Mouse (Mus musculus) testis, postnatal 14 days (tissue): ENCODE data around the gene Slc30a5.
"Not testable (repeated sequence)": the region's sequence is repeated elsewhere in the genome, so short reads cannot be mapped to it uniquely, and the experiment has no call there.

Experiments used
- DNase-seq: peaks from one replicate; pipeline ENCODE4 v3.0.0; 2021; ENCODE audit warnings: low spot score

Slc30a5 gene

DNA sequence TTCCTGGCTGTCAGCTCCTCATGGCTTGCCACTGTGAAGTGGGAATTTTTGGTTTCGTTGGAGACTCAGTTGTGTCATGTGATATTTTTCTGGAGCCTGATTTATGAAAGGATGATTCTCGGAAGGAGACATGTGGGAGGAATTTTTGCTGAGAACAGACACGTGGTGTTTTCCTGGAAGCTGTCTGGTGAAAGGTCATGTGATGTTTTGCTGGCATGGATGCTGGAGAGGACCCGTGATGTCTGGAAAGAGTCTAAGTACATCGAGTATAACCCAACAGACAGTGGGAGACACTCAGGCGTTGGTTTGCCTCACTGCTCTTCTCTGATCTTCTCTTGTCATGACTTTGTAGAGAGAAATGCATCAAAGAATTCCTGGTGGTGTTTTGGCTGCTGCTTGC is 8.5 kb upstream of the Slc30a5 start:
- no peak for DNase-seq

DNA sequence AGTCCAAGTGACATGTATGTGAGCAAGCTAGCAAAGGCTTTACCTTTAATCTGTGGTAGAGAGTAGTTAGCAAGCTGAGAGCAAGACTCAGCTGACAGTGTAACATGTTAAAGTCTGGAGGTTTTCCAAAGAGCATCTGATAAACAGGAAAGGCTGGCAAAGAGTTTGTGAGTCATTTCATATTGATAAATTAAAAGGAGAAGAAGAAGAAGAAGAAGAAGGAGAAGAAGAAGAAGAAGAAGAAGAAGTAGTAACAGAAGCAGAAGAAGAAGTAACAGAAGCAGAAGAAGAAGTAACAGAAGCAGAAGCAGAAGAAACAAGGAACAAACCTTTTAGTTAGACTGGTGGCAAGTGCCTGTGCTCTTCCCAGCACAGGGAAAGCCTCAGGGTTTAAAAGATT is 1.6 kb upstream of the Slc30a5 start:
- no peak for DNase-seq

DNA sequence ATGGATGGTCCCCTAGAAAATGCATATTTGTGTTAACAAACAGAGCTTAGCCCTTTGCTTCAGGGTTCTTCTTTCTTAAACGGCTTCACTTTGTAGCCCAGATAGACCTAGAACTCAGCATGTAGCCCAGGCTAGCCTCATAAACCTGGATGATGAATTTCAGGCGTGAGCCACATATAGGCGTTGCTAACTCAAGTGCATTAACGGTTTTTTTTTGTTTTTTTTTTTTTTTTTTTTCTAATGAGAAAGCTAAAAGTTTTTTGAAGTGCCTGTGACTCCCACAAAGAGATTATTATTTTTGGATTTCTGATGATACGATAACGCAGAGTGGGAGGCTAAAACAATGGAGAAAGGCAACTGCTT is 394 bp upstream of the Slc30a5 start:
- no peak for DNase-seq

DNA sequence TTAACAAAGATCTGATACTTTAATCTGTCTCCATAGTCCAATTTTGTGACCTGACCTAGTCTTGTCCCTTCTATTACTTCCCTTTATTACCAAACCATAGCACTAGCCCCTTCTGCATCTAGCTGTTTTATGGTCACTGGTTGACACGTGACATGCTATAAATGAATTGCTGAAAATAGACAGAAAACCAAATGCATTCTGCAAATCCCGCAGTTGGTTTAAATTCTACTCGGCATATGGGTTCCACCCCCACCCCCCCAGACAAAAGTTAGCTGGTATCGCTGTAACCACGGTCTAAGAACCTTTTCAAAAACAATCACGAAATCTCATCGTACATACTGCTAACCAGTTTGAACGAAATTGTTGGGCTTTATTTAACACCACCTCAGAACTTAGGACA is 1.0 kb downstream of the Slc30a5 start:
- DNase-seq, result no peak

DNA sequence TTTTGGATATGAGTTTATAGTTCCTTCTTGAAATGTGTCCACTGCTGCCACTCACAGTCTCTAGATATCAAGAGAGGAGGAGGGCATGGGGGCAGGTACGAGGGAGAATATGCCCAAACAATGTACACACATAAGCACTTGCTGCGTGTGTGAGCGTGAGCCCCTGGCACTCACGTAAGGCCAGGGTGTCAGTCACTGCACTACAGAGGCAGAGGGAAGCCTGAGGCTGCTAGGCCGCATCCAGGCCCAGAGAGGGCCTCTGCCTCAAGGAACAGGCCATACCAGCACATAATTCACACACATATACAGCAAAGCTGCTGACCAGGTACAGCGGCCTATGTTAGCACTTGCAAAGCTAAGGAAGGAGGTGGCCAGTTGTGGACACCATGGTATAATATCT is 2.1 kb downstream of the Slc30a5 start:
- DNase-seq, result no peak

DNA sequence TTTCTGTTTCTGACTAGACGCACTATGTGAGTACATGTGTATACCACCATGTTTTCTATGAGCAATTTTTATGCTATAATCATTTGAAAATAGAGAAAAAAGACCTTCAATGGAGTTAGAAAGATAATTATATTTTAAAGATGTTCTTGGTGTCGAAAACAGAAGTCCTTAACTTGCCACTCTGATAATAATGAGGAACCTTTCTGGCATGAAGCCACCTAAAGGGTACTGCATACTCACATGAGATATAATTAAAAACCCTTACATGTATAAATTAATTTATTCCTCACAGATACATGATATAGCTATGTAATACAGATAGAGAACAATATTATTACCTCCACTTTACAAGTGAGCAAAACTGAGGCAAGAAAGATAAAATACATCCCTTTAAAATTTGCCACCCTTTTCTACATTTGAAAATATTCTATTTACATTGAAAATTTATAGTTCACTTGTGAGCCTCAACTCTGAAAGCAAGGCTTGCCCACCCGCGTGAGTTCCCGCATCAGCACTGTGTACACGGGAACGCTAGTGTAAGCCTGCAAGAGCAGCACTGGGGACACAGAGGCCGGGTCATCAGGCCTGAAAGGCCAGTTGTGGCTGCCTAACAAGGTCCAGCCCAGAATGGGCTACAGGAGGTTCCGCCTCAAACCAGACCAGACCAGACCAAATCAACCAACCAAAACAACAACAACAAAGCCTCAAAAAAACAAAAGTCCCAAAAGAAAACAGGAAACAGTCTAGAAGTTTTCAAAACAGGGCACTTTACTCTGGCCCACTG is 7.4 kb downstream of the Slc30a5 start:
- no peak for DNase-seq

DNA sequence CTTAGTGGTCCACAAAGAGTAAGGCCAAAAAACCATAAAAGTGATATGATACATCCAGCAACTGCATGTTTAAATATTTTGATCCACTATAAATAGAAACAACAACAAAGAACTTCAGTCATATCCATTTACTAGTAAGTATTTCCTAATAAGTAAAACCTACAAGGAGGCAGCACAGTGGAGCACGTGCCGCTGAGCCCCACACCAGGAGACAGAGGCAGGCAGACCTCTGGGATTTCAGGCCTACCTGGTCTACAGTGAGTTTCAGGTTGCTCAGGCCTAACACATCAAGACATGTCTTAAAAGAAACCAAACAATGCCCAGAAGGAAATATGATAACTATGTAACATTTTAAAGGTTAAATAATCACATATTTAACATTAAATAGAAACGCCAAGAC is 8.3 kb downstream of the Slc30a5 start:
- DNase-seq, result no peak

DNA sequence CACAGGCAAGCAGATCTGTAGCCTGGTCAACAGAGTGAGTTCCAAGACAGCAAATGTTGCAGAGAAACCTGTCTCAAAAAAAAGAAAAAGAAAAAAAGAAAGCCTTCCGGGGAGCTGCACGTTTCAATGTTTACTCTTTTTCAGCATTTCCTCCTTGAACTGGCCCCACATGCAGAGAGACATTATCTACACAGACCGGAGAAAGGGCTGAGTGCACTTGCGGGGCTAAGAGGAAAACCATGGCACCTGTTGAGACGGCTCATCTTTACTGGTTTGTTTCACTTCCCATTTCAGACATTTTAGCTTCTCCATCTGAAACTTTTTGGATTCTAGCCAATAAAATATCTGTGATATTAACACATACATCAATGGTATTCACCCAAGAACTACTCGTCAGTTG is 8.9 kb downstream of the Slc30a5 start:
- no peak for DNase-seq

DNA sequence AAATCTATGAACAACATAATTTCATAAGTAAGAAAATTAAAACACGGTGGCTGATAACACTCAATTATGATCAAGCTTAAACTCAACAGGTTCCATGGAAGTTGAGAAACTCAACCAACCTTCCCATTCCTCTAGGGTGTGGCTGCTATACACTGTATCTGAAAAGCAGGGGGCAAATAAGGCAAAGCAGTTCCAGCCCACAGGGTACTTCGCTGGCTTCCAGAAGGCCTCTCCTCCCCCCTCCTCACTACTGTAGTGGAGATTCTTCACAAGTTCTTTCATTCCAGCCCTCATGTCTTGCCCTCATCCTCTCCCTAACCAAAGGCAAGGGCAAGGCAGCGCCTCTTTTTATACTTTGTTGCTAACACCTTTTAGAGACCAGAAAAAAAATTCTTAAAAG is 9.4 kb downstream of the Slc30a5 start:
- DNase-seq, result no peak

DNA sequence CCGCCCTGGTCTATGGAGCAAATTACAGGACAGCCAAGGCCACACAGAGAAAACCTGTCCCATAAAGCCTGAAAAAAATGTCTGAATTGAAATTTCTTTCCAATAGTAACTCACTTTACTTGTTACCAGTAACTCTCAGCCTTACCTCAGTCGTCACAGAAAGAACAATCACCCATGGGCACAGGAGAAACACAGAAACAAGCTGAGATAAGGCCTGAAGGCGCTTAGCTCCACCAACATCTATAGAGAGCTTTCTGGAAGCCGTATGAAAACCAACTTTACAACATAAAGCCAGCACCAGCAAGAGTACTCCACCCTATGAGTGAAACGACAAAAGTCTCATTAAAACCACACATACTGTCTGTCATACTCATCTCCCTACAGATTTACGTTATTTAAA is 18.8 kb downstream of the Slc30a5 start:
- no peak for DNase-seq

DNA sequence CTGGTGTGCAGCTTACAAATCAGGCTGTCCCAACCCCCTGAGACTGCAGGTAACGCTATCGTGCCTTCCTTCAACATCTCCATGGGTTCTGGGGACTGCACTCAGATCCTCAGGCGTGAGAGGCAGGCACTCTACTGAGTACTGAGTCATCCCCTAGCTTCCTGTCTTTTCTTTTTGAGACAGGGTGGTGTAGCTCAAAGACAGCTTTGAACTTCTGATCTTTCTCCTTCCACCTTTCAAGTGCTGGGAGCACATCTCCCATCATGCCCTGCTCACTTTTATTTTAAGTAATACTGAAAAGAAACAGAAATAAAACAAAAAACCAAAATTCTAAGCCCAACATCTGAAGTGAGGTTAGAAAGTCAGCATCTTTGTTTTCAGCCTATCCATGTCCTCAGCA is 27.5 kb downstream of the Slc30a5 start:
- no peak for DNase-seq

DNA sequence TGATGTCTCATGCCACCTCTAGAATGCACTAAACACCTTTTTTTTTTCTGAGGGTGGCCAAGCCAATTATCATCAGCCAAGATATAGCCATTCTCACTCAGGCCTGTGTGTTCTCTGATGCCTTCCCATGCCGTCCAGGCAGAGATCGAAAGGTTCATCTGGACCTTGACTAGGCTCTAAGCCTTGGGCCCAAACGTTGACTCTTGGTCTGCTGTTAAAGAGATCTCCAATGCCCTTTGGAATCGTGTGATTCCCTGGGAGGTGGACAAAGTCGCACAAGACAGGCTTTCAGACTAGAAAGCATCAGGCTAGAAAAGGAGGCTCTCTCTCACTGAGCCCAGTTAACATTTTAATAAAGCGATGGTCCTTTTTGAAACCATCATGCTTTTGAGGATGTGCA is 36.1 kb downstream of the Slc30a5 start:
- no peak for DNase-seq

DNA sequence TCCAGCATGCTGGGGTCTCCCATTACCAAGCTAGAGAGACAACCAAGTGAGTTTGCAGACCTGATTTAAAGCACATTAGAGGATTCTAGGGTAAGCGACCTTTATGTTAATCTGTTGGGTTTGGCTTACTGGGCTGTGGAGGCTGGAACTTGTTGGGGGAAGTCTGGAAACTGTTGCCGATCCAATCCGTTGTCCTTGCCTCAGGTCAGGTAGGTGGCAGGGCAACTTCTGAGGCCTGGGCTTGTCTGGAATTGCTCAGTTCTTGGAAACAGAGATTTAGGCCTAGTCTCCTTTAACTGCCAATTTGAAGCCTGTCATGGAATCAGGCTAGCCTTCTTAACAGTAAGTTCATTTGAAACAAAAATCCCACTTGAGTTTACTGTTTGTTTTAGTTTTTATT is 44.1 kb downstream of the Slc30a5 start:
- DNase-seq, result no peak

DNA sequence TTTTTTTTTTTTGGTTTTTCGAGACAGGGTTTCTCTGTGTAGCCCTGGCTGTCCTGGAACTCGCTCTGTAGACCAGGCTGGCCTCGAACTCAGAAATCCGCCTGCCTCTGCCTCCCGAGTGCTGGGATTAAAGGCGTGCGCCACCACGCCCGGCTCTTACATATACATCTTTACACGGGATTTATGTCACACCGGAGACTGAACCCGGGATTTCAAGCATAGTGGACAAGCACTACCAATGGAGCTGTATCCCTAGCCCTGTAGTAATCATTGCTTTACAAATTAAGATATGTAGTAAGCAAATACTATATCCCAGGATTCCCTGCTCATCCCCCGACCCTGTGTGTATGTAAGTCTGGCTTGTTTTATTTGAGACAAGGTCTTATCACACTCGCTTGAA is 45.2 kb downstream of the Slc30a5 start:
- not testable (repeated sequence) for DNase-seq

DNA sequence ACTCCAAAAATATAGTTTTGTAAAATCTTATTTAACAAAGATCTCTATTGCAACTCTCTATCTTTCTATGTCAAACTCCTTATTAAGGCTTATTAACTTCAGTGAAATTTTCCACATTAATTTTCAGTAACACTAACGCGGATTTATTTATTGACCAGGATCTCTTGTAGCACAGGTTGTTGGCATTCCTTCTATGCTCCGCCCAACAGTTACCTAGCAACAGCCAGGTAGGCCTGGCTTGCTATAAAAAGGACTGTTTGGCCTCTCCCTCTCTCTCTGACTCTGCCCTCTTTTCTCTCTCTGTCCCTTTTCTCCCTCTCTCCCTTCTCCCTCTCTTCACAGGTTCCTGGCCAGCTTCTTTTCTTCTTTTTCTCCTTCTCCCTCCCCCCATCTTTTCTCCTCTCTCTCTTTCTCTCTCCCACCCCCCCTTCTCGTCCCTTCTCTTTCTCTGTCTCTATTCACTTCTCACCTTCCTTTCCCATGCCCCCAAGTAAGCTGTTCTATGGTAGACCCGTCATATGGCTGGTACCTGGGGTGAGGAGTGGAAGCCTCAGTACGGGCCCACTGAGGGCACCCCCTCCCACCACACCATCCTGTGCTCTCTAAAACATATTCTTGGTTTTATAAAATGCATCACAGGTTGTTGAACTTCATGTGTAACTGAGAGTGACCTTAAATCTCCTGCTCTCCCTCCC is 45.8 kb downstream of the Slc30a5 start:
- no peak for DNase-seq

DNA sequence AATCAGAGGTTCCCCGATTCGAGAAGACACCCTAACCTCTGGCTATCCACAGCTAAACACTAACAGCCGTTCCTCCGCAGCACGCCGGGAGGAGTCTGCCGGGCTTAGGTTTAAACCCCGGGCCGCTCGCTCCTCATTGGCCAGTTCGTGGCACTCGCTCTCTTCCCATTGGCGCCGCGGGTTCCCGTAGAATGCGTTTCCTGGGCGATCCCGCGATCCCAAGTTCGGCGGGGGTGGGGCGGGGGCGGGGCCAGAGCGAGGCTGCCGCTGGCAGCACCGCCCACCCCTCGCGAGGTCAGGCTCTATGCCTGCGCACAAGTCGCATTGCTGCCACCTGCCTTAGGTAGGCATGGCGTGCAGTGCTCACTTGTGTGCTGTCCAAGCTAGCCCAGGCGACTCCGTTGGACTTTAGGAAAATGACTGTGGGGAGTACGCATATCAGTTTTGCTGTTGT is 46.8 kb downstream of the Slc30a5 start, which contains the start of gene Ccnb1:
TSS of gene Ccnb1 (minus strand) at position 157 of the 454 bp plus-strand sequence.
- peak; percentile 94 for DNase-seq

DNA sequence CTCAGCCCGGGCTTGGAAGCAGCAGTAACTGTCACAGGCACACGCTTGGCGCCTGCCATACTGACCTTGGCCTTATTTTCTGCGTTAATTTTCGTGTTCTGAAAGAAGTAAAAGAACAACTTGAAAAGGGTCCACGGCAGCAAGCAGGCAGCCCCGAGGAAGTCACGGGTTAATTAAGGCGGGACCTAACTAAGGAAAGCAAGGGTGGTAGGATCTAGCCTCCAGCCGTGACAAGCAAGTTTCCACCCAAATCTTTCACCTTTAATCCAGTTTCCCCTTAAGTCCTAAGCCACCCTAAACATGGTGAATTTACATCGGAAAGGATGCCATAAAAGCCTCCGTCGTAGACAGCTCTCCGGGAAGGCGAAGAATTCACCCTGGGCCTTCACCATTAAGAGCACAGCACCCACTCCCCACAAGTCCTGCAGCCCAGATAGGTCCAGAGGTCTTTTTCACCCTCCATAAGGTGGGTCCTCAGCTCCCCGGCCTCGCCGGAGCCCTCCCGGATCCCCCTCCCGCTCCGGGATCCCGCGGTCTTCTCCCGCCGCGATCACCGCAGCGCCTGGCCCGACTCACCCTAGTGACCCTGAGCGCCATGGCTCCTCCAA is 47.3 kb downstream of the Slc30a5 start:
- DNase-seq, result no peak

DNA sequence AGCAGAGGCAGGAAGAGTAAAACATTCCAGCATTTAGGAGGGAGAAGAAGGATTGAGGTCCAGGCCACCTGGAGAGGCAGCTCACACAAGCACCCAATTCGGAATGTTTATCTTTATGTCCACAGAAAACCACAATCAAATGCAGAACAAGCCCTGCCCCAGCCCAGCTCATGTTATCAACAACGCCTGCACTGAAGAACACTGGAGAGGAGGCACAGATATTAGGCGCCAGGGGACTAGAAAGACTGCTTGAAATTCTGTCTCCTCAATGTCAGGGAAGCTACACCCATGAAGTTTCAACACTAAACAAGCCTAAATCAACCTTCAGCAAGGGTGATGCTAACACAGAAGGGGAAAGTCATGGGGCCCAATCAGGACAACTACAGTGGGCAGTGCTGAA is 55.7 kb downstream of the Slc30a5 start:
- DNase-seq, result no peak

DNA sequence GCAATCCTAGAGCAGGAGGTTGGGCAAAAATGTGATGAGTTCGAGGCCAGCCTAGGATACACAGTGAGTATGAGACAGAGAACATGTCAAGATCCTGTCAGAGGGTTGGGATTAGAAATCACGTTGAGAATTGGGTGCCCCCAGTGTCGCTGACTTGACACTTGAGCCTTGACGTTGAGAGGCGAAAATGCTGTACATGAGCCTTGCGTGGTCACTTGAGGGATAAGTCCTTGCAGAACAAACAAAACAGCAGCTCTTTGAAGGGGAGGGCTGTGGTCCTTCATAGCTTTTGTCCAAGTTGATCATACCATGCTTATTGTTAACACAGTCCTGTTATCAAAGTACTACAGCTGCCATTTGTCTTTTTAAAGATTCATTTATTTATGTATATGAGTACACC is 56.5 kb downstream of the Slc30a5 start:
- DNase-seq, result no peak

DNA sequence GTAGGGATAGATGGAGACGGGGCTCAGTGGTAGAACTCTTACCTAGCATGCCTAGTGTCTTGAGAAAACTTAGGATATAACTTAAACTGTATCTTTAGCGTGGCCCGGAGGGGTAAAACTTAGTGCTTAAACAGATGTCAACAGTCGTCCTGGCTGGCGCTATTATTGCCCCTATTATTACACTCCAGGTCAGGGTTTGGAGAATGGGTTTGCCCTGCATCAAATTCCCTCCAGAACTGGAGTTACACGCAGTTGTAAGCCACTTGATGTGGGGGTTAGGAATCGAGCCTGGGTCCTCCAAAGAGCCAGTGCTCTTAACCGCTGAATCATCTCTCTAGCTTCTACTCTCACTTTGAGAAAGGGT is 57.2 kb downstream of the Slc30a5 start:
- DNase-seq, result no peak

DNA sequence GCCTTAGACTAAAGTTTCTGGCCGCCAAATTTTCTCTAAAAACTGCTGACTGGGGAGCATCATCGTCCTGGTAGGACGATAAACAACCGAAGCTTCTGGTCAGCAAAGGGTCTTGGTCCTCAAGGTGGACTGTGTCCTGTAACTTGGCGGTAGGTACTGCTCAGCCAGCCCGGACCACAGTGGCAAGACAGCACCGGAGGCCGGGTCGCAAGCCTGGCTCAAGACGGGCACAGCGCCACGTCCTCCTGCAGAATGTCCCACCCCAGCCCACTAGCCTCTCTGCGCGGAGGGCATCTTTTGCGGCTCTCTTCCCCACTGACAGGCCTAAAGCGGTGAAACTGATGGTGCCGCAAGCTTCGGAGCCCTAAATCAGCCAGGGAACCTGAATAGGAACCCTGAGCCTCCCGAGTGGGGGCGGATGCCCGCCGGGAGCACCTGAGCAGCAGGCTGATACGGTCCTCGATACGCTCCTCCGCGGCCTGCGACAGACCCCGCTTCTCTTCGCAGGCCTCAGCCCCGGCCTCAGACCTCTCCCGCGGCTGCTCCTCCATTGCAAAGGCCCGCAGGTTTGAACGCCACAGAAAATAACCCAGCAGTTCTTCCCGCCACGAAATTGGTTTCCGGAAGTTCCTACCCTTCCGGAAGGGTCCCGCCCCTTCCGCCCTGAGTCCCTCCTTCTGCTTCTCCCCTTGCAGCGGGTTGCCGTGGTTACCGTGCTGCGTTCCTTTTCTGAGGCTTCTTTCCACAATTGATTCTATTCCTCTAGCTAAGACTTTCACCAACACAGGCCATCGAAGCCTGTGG is 57.8 kb downstream of the Slc30a5 start, which contains the start of gene Cenph:
TSS of gene Cenph (minus strand) at position 648 of the 804 bp plus-strand sequence.
- peak; percentile 87 for DNase-seq

DNA sequence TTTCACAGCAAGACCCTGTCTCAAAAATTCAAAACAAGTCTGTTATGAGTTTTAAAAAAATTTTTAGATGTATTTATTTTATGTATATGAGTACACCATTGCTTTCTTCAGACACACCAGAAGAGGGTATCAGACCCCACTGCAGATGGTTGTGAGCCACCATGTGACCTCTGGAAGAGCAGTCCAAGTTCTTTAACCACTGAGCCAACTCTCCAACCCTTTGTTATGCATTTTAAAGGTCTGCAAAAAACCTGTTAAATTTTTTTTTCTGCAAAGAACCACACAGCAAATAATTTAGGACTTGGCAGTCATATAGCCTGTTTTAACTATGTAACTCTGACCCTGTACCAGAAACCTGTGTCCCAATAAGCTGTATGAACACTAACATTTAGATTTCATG is 58.5 kb downstream of the Slc30a5 start:
- no peak for DNase-seq
